In genomic region chr19:55743001-55743556, GRCm38 (mm10) we compare ENCODE assay signal across 8 mouse cellular contexts. TPM values are rescaled to one million over a fixed set of nuclear protein-coding genes. Genes with fewer than 3 reads are reported as not detected.
A peak's percentile ranks its signal among the peaks of the same experiment; 100 is the strongest.
DNase-seq lines count a peak whose midpoint lies in the region; ATAC-seq and TF ChIP-seq lines count a peak whose summit lies in the region.

No protein-coding gene starts in this region.

- DNase-seq in cerebellum, postnatal 14 days = peak; percentile 15 to 23
- DNase-seq in cerebellum, adult 11-12 months = no peak
- peak; percentile 47 to 67 for DNase-seq in adrenal gland, postnatal 36 days
- DNase-seq in heart, adult 11 months = peak; percentile 98
- peak; percentile 67 for DNase-seq in lung, adult 2 months
- peak; percentile 67 for DNase-seq in ovary, postnatal 36 days (ENCODE audit: low spot score)

- ATAC-seq in intestine, postnatal 0 days = peak; percentile 20
- ATAC-seq in inflammation-experienced regulatory T-cells, adult 6 months = no peak

- peak overlapping the region; percentile 92 for H3K4me2 ChIP-seq in intestine, postnatal 0 days (replicated peaks; ENCODE audit: low read depth)

- peak overlapping the region; percentile 97 for H3K27ac ChIP-seq in intestine, postnatal 0 days (ENCODE audit: low read depth, low read length)

- peak overlapping the region; percentile 96 for H3K9ac ChIP-seq in intestine, postnatal 0 days (ENCODE audit: low read depth, low read length)

- TF ChIP-seq CTCF in intestine, postnatal 0 days (IDR thresholded peaks at IDR 0.05; ENCODE audit: low read depth) = no peak
- no peak for TF ChIP-seq CTCF in lung, adult 2 months (IDR thresholded peaks at IDR 0.05; ENCODE audit: insufficient read depth, low read length)

- WGBS in intestine, postnatal 0 days = under 1% methylated on average over 33 of the region's 38 CpGs
- under 1% methylated on average over 32 of the region's 38 CpGs for WGBS in lung, adult 2 months

- H3K36me3 ChIP-seq in intestine, postnatal 0 days (ENCODE audit: control insufficient read depth, insufficient read depth) = no peaks in the 10 kb centered on the region

- no peaks in the 10 kb centered on the region for H3K27me3 ChIP-seq in intestine, postnatal 0 days (replicated peaks; ENCODE audit: control insufficient read depth, insufficient read depth, low read length)

- H3K9me3 ChIP-seq in intestine, postnatal 0 days (ENCODE audit: control insufficient read depth) = no peaks in the 10 kb centered on the region

- 0 out of 2 replicates have a peak, but pooled peaks have one; percentile 17 for TF ChIP-seq POLR2A in lung, adult 2 months (IDR thresholded peaks at IDR 0.05; ENCODE audit: borderline replicate concordance, extremely low read depth, low read depth, low read length)

- H3K4me3 ChIP-seq in intestine, postnatal 0 days (ENCODE audit: low read depth, low read length) = peak overlapping the region; percentile 80
- peak overlapping the region; percentile 78 for H3K4me3 ChIP-seq in lung, adult 2 months (replicated peaks; ENCODE audit: extremely low read depth, low read depth, low read length)

- no peaks in the 10 kb centered on the region; the same call in 1 of the 2 replicates for H3K4me1 ChIP-seq in intestine, postnatal 0 days (replicated peaks; ENCODE audit: control insufficient read depth, insufficient read depth, low read length)
- peaks cover 5% of the 10 kb centered on the region for H3K4me1 ChIP-seq in lung, adult 2 months (ENCODE audit: control insufficient read depth, insufficient read depth, low read length)

RNA-seq across cellular contexts. Expression of gene Tcf7l2, which starts 1.5 kb away (rescaled TPM):
- 10 to 100 TPM; 22.7 to 28.3 TPM for total RNA-seq in adrenal gland, postnatal 36 days (2021)
- polyA plus RNA-seq in intestine, postnatal 0 days (2015; fragmentation: Nextera tagmentation; extraction: Ambion mirVana) = 32.4 and 37.4 TPM in 2 replicates
- 18.5 and 19.9 TPM in 2 replicates for polyA plus RNA-seq in lung, adult 2 months (2012; rRNA removed)
- 1 to 10 TPM in 1 of 3 experiments, under 1 TPM in 2; 0.75 to 1.0 (median 0.88) TPM for polyA plus RNA-seq in inflammation-experienced regulatory T-cells, adult 6 months (2017; shearing (Covaris generic))
